Mouse (Mus musculus): ENCODE measurements around the gene Glud1. TPM values are rescaled to one million over a fixed set of nuclear protein-coding genes. Genes with fewer than 3 reads are reported as not detected.
"Not testable (repeated sequence)": the region's sequence is repeated elsewhere in the genome, so short reads cannot be mapped to it uniquely, and the experiment has no call there.

Glud1 gene
- total RNA-seq, 4 experiments from 2014 or later = 281 to 334 (median 318) TPM

DNA sequence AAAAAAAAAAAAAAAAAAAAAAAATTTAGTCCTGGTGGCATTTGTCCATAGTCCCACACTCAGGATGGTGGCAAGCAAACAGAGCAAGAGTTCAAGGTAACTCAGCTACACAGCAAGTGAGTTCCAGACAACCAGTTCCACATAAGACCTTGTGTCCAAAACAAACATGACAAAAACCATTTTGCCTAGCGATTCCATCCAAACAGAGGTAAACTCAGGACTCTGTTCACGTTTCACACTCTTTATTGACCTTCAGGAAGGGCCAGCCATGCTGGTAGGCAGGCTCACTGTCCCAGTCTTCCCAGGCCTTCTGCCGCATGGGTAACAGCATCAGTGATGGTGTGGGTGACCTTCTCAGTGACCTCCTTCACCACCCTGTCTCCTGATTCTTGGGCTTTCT, 41.1 kb downstream of the Glud1 start:
- DNase-seq (ENCODE audit: low spot score in 2 of 2) = no peak

GRCm38 (mm10) chr14:34352523-34352922, 42.0 kb downstream of the Glud1 start:
- no peak for DNase-seq (ENCODE audit: low spot score in 2 of 2)

GRCm38 (mm10) chr14:34353326-34353725, 42.8 kb downstream of the Glud1 start:
- DNase-seq (ENCODE audit: low spot score in 2 of 2) = no peak

DNA sequence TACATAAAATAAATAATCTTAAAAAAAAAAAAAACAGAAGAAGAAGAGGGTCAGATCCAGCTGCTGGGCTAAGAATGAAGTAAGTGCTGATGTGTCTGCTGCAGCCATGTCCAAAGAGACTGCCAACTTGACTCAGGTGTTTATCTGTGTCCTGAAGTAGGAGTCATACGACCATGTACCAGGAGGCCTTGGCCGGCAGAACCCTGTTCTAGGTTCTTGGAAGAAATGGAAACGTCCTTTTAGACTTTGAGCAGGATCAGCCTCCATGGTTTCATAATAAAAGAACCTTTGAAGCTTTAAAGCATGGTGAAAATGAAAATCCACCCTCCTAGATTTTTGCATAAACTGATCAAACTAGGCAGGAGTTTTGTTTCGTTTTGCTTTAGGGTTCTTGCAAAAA, 43.9 kb downstream of the Glud1 start:
- DNase-seq (ENCODE audit: low spot score in 2 of 2) = no peak

DNA sequence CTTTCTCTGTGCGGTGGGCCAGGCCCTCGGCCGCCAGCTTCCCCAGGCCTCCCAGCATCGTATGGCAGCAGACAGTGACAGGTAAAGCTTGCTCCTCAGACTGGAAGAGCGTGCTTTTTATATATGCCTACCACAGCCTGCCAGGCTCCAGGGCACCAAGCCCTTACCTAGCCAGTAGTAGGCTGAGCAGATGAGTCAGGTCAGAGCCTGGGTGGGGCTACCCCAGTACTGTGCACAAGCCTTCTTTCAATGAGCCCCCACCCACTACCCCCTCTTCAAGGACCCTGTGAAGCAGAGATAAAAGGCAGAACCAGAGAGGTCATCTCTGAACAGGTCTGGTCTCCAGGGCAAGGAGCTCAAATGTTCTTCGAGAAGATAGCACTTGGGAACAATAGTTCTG, 44.8 kb downstream of the Glud1 start, which contains the start of gene Fam25c:
Fam25c (minus strand) TSS at position 133 of the 400 bp plus-strand sequence.
- DNase-seq (ENCODE audit: low spot score in 2 of 2) = no peak

- no peak for DNase-seq (ENCODE audit: low spot score in 2 of 2)
These were observed 47.3 kb downstream of the Glud1 start for GRCm38 (mm10) chr14:34357671-34358455.

- no peak for DNase-seq (ENCODE audit: low spot score in 2 of 2)
These were observed 49.2 kb downstream of the Glud1 start for GRCm38 (mm10) chr14:34359676-34360244.

- DNase-seq (ENCODE audit: low spot score in 2 of 2) = no peak
These were observed 49.7 kb downstream of the Glud1 start for GRCm38 (mm10) chr14:34360251-34360650.

GRCm38 (mm10) chr14:34362135-34362534, 51.6 kb downstream of the Glud1 start:
- no peak for DNase-seq (ENCODE audit: low spot score in 2 of 2)

DNA sequence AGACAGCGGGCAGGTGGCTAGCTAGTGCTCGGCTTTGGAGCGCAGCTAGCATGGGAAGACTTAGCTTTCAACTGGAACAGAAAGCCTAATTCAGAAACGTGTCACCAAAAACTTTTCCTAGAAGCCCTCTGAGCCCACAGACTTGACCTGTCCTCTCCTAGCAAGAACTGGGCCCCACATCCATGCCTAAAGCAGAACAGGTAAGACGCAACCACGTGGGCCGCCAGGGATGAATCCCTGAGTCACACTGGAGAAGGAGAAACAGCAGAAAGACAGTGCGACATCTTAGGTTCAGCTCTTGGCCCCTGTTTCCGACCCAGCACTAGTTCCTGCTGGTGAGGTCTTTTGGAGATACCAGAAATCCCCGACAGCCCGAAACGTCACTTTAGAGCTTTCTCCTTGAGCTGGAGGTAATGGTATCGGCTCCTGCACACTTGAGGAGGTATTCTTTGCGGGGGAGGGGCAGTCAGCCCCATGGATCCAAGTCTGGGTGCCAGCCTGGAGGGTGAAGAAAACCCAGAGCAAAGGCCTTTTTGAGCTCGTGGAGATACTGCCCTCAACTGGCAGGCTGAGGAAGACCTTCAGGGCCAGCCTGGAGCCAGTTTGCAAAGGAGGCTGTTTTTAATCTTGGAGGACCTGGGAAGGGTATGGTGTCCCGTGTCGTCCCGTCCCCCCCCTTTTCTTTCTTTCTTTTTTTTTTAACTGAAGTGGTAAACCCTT, 52.4 kb downstream of the Glud1 start:
- DNase-seq (ENCODE audit: low spot score in 2 of 2) = peak; percentile 35 to 54

DNA sequence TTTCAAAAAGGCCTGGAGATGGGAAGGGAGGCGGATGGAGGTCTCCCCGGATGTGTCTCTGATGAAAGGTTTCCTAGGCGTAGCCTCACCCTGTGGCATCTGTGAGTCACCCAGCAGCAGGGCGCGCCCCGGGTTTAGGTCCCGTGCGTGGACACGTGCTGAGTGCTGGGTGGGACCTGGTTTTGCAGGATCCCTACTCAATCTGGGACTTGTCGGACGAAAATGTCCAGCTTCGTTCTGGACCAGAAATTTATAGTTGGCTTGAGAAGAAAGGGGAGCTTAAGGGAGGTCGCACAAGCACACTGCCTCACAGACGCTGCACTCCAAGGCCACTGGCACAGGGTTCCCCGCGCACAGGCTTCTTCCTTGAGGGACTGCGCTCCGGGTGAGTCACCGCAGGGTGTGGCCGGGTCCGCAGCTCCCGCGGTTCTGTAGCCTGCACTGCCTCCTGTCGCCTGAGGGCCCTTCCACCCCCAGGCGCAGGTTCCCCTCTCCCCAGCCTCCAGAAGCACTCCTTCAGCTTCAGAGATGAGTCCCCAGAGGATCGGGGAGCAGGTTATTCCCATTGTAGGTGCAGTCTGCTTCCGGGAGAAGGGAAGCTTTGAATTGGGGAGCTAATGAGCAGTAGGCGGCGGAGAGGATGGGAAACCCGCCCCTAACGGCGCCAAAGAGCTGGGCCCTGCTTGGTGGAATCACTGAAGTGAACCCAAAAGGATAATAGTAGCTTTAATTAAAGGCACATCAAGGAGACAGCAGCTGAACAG, 53.1 kb downstream of the Glud1 start:
- DNase-seq (ENCODE audit: low spot score in 2 of 2) = peak; percentile 40 to 53

- DNase-seq (ENCODE audit: low spot score in 2 of 2) = not testable (repeated sequence)
These were observed 54.0 kb downstream of the Glud1 start for GRCm38 (mm10) chr14:34364254-34365146.

DNA sequence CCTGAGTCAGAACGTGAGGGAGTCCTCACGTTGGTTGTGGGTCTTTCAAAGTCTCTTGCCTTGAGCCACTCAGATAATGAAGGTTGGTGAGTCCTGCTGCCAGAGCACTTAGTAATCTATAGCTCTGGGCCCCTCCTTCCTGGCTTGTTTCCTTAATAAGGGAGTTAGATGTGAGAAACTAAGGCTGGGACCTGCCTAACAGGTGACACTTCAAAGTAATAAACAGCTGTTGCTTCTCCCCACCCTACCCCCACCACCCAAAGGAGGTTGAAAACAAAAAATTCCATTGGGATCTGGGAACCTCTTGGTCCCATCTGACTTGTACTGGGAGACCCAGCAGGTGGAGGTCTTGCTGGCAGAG, 54.6 kb downstream of the Glud1 start:
- no peak for DNase-seq (ENCODE audit: low spot score in 2 of 2)

- no peak for DNase-seq (ENCODE audit: low spot score in 2 of 2)
These were observed 59.7 kb downstream of the Glud1 start for GRCm38 (mm10) chr14:34370203-34370602.

GRCm38 (mm10) chr14:34370921-34371320, 60.4 kb downstream of the Glud1 start:
- DNase-seq (ENCODE audit: low spot score in 2 of 2) = no peak

DNA sequence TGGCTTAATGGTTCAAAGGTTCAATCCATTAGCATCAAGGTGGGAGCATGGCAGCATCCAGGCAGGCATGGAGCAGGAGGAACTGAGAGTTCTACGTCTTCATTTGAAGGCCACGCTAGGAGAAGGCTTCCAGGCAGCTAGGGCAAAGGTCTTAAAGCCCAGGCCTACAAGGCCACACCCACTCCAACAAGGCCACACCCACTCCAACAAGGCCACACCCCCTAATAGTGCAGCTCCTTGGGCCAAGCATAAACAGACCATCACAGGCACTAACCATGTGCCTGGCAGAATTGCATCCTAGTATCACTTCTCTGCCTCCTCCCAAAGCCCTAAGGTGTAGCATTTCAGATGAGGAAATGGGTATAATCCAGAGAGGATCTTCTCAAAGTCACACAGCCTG, 61.2 kb downstream of the Glud1 start:
- DNase-seq (ENCODE audit: low spot score in 2 of 2) = no peak

DNA sequence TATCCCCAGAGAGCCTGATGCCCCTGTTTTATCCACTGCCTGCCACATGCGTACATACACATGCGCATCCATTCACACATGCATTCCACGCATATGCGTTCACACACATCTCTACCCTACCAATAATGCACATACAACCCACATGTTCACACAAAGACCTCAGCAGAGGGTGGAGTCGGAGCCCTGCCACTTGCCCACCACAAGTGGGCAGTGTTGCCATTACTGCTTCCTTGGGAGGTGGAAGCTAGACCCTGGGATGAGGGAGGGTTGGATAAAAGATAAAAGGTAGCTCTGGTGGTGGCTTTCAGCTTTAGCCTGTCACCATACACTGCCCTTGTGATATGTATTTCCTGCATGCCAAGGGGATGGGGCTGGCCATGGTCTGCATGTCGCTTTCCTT, 62.1 kb downstream of the Glud1 start:
- DNase-seq (ENCODE audit: low spot score in 2 of 2) = no peak

DNA sequence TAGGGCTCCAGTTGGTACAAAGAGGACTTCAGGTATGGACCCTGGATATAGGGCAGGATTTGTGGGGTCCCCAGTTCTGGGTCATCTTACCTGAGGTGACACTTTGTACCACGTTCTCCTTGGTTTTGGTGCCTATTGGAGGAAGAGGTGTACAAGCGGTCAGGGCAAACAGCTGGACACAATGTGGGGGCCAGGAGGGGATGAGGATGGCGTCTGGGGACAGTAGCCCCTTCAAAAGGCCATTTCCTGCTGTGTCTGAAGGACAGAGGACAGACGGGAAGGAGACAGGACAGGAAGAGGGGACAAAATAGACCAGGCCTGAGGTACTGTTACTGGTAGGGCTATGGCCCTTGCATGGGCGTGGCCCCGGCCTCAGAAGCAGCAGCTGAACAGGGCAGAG, 63.1 kb downstream of the Glud1 start:
- no peak for DNase-seq (ENCODE audit: low spot score in 2 of 2)

GRCm38 (mm10) chr14:34374577-34374976, 64.0 kb downstream of the Glud1 start, which contains the start of gene Sncg:
Gene Sncg, minus strand, starts transcription at chr14:34374789.
- DNase-seq (ENCODE audit: low spot score in 2 of 2) = no peak

GRCm38 (mm10) chr14:34375415-34375904, 64.9 kb downstream of the Glud1 start, which contains the start of gene Mmrn2:
Gene Mmrn2, plus strand, starts transcription at chr14:34375465.
- no peak for DNase-seq (ENCODE audit: low spot score in 2 of 2)
